Mouse (Mus musculus): ENCODE data around the gene Nabp2. TPM values are rescaled to one million over a fixed set of nuclear protein-coding genes. Genes with fewer than 3 reads are reported as not detected.
A peak's percentile ranks its signal among the peaks of the same experiment; 100 is the strongest.

Nabp2 gene
- polyA plus RNA-seq, 1 experiment: 83.6 TPM

- Histone ChIP-seq H3K4me1 (ENCODE audit: control insufficient read depth, insufficient read depth, low read length) (peaks cover 16% of the 10 kb centered on the region), H3K4me3 (replicated peaks; ENCODE audit: insufficient read depth, low read depth, low read length) (peak overlapping the region; percentile 67), H3K27ac (ENCODE audit: insufficient read depth, low read length) (peak overlapping the region; percentile 17), H3K27me3 (ENCODE audit: control insufficient read depth, insufficient read depth, low read length) (no peaks in the 10 kb centered on the region)
- WGBS: 9% methylated on average over 35 of the region's 35 CpGs
- peak in 1 of 2 experiments; percentile 52 for DNase-seq
- TF ChIP-seq POLR2A (IDR thresholded peaks at IDR 0.05; ENCODE audit: borderline replicate concordance, insufficient read depth, low read length): no peak
- TF ChIP-seq CTCF (IDR thresholded peaks at IDR 0.05; ENCODE audit: borderline replicate concordance, insufficient read depth, low read depth, low read length): no peak
Measured at GRCm38 (mm10) chr10:128408591-128409535, 2.4 kb downstream of the Nabp2 start.

DNA sequence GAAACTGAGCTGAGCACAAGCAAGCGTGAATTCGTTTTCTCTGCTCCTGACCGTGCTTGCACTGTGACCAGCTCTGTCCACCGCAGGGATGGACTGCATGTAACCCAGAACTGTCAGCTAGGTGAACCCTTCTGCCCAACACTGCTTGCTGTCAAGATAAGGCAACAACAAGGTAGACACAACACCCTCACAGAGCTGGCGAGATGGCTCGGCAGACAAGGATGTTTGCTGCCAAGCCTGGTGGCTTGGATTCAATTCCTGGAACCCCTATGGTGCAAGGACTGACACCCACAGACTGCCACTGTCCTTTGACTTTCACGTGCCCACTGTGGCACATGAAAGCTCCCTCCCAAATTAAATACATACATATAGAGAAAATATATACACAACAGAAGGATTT lies 7.4 kb downstream of the Nabp2 start:
- WGBS: 7% methylated on average over 7 of the region's 7 CpGs

GRCm38 (mm10) chr10:128401638-128402037 lies 9.7 kb downstream of the Nabp2 start:
- peaks cover 25% of the 10 kb centered on the region for H3K4me1 ChIP-seq (ENCODE audit: control insufficient read depth, insufficient read depth, low read length)

More for the DNA sequence above, 7.4 kb downstream of the Nabp2 start:
- DNase-seq: peak; percentile 81 to 85
- Histone ChIP-seq H3K27me3 (ENCODE audit: control insufficient read depth, insufficient read depth, low read length) (no peaks in the 10 kb centered on the region), H3K27ac (ENCODE audit: insufficient read depth, low read length) (peak overlapping the region; percentile 16), H3K4me1 (ENCODE audit: control insufficient read depth, insufficient read depth, low read length) (peaks cover 19% of the 10 kb centered on the region), H3K4me3 (replicated peaks; ENCODE audit: insufficient read depth, low read depth, low read length) (no peak overlapping the region)
- no peak for TF ChIP-seq CTCF (IDR thresholded peaks at IDR 0.05; ENCODE audit: borderline replicate concordance, insufficient read depth, low read depth, low read length)
- TF ChIP-seq POLR2A (IDR thresholded peaks at IDR 0.05; ENCODE audit: borderline replicate concordance, insufficient read depth, low read length): no peak

DNA sequence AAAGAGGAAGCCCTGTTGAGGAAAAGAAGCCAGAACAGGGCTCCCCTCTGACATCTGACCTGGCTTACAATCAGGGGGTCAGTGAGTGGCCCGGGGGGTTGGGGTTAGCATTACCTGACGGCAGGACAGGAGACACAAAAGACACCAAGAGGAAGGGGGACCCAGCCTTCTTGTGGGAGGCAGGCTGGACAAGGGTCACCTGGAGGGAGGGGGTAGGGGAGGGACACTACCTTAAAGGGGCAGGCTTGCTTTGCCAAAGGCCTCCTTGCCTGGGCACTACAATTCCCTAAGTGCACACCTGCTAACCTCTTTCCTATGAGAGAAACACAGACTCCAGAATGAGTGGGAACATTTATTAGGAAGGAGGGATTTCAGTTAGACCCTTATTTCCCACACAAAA lies 10.2 kb downstream of the Nabp2 start, which contains the start of gene Slc39a5:
Gene Slc39a5 (minus strand): TSS at position 174 of the 400 bp plus-strand sequence.
- WGBS: 26% methylated on average over 2 of the region's 2 CpGs
- Histone ChIP-seq H3K27me3 (ENCODE audit: control insufficient read depth, insufficient read depth, low read length) (no peaks in the 10 kb centered on the region), H3K27ac (ENCODE audit: insufficient read depth, low read length) (no peak within 1 kb of the TSS), H3K4me3 (replicated peaks; ENCODE audit: insufficient read depth, low read depth, low read length) (no peak within 1 kb of the TSS), H3K4me1 (ENCODE audit: control insufficient read depth, insufficient read depth, low read length) (peaks cover 25% of the 10 kb centered on the region)
- no peak for TF ChIP-seq POLR2A (IDR thresholded peaks at IDR 0.05; ENCODE audit: borderline replicate concordance, insufficient read depth, low read length)
- no peak for TF ChIP-seq CTCF (IDR thresholded peaks at IDR 0.05; ENCODE audit: borderline replicate concordance, insufficient read depth, low read depth, low read length)
- DNase-seq: no peak

More at GRCm38 (mm10) chr10:128401638-128402037, 9.7 kb downstream of the Nabp2 start:
- 79% methylated on average over 9 of the region's 9 CpGs for WGBS
- no peak for DNase-seq
- no peaks in the 10 kb centered on the region for H3K27me3 ChIP-seq (ENCODE audit: control insufficient read depth, insufficient read depth, low read length)
- H3K27ac ChIP-seq (ENCODE audit: insufficient read depth, low read length): no peak overlapping the region
- no peak for TF ChIP-seq CTCF (IDR thresholded peaks at IDR 0.05; ENCODE audit: borderline replicate concordance, insufficient read depth, low read depth, low read length)
- TF ChIP-seq POLR2A (IDR thresholded peaks at IDR 0.05; ENCODE audit: borderline replicate concordance, insufficient read depth, low read length): no peak
- no peak overlapping the region for H3K4me3 ChIP-seq (replicated peaks; ENCODE audit: insufficient read depth, low read depth, low read length)

DNA sequence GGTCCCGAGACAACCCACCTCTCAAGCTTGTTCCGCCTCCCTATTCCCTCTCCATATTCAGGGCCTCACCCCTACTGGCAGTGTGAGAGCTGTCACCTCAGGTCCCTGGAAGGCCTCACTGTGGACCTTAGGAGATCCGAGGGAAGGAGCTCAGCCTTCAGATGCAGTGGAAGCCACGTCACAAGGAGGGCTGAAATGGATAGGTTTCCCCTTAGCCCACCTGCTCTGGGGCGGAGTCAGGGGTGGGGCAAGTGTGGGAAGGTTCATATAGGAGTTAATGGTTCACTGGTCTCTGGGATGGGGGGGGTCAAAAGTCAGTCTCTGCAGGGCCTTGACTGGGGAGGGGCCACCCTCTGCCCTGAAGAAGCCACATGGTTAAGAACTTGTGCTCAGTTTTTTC lies 11.0 kb downstream of the Nabp2 start:
- Histone ChIP-seq H3K27me3 (ENCODE audit: control insufficient read depth, insufficient read depth, low read length) (no peaks in the 10 kb centered on the region), H3K27ac (ENCODE audit: insufficient read depth, low read length) (no peak overlapping the region), H3K4me1 (ENCODE audit: control insufficient read depth, insufficient read depth, low read length) (peaks cover 25% of the 10 kb centered on the region), H3K4me3 (replicated peaks; ENCODE audit: insufficient read depth, low read depth, low read length) (no peak overlapping the region)
- no peak for DNase-seq
- TF ChIP-seq POLR2A (IDR thresholded peaks at IDR 0.05; ENCODE audit: borderline replicate concordance, insufficient read depth, low read length) (no peak), CTCF (IDR thresholded peaks at IDR 0.05; ENCODE audit: borderline replicate concordance, insufficient read depth, low read depth, low read length) (no peak)
- WGBS: 59% methylated on average over 5 of the region's 5 CpGs

DNA sequence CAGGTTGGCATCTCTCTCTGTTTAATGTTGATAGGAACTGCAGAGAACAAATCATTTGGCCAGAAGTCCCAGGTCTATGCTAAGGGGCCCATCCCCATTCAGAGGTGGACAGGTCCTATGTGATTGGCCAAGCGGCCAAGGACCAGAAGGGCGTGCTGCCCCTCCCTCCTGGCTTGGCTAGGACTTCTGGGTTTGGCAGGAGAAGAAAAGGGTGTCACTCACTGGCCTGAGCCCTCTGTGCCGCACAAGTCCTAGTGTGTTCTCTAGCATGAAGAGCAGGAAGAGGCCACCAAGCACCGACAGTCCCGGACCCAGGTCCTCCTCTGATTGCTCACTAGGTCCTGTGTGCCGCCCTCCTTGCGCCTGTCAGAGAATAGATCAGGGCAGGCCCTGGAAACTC lies 13.8 kb downstream of the Nabp2 start:
- Histone ChIP-seq H3K27me3 (ENCODE audit: control insufficient read depth, insufficient read depth, low read length) (no peaks in the 10 kb centered on the region), H3K27ac (ENCODE audit: insufficient read depth, low read length) (no peak overlapping the region), H3K4me1 (ENCODE audit: control insufficient read depth, insufficient read depth, low read length) (peaks cover 14% of the 10 kb centered on the region), H3K4me3 (replicated peaks; ENCODE audit: insufficient read depth, low read depth, low read length) (no peak overlapping the region)
- TF ChIP-seq POLR2A (IDR thresholded peaks at IDR 0.05; ENCODE audit: borderline replicate concordance, insufficient read depth, low read length) (no peak), CTCF (IDR thresholded peaks at IDR 0.05; ENCODE audit: borderline replicate concordance, insufficient read depth, low read depth, low read length) (no peak)
- 16% methylated on average over 7 of the region's 7 CpGs for WGBS
- DNase-seq: peak; percentile 60 to 76

- Histone ChIP-seq H3K27ac (ENCODE audit: insufficient read depth, low read length) (no peak overlapping the region), H3K4me3 (replicated peaks; ENCODE audit: insufficient read depth, low read depth, low read length) (no peak overlapping the region), H3K4me1 (ENCODE audit: control insufficient read depth, insufficient read depth, low read length) (peaks cover 14% of the 10 kb centered on the region), H3K27me3 (ENCODE audit: control insufficient read depth, insufficient read depth, low read length) (no peaks in the 10 kb centered on the region)
- DNase-seq: no peak
- 45% methylated on average over 10 of the region's 10 CpGs for WGBS
- TF ChIP-seq CTCF (IDR thresholded peaks at IDR 0.05; ENCODE audit: borderline replicate concordance, insufficient read depth, low read depth, low read length) (no peak), POLR2A (IDR thresholded peaks at IDR 0.05; ENCODE audit: borderline replicate concordance, insufficient read depth, low read length) (no peak)
Measured at GRCm38 (mm10) chr10:128396716-128397264, 14.5 kb downstream of the Nabp2 start.
